Mouse (Mus musculus) C2C12 (cell line): ENCODE data around the gene Olfr15. TPM values are rescaled to one million over a fixed set of nuclear protein-coding genes. Genes with fewer than 3 reads are reported as not detected.

Source experiments
- H3K27me3 ChIP-seq: one replicate; pipeline ENCODE4 v1.6.1; 2011; ENCODE audit not compliant: control insufficient read depth, insufficient read depth, insufficient read length
- H3K36me3 ChIP-seq: one replicate; pipeline ENCODE4 v1.6.1; 2011; ENCODE audit not compliant: control insufficient read depth, insufficient read depth
- H3K4me3 ChIP-seq: one replicate; pipeline ENCODE4 v1.5.1; 2011; ENCODE audit warnings: mild to moderate bottlenecking, control low read depth; ENCODE audit not compliant: poor library complexity, insufficient read depth, severe bottlenecking
- H3K79me2 ChIP-seq: one replicate; pipeline ENCODE4 v1.6.1; 2011; ENCODE audit not compliant: control insufficient read depth, insufficient read depth
- H3K79me3 ChIP-seq: one replicate; pipeline ENCODE4 v1.6.1; 2011; ENCODE audit warnings: low read depth, control low read depth
- H3ac ChIP-seq: one replicate; pipeline ENCODE3; 2011; ENCODE audit warnings: low read depth; ENCODE audit not compliant: control insufficient read depth, insufficient read length
- CEBPB ChIP-seq: IDR thresholded peaks from one replicate; pipeline ENCODE4 v1.6.1; 2011; ENCODE audit warnings: low read depth, mild to moderate bottlenecking, control low read depth, moderate library complexity
- CTCF ChIP-seq: IDR thresholded peaks from one replicate; pipeline ENCODE4 v1.5.1; 2011; ENCODE audit not compliant: control insufficient read depth, insufficient read depth, insufficient read length
- FOSL1 ChIP-seq: IDR thresholded peaks from one replicate; pipeline ENCODE4 v1.8.0; 2011; ENCODE audit warnings: mild to moderate bottlenecking, low read length; ENCODE audit not compliant: poor library complexity, insufficient read depth, severe bottlenecking
- MAX ChIP-seq: IDR thresholded peaks from one replicate; pipeline ENCODE4 v1.6.1; 2011; ENCODE audit warnings: mild to moderate bottlenecking, control low read depth
- MYOD1 ChIP-seq: IDR thresholded peaks from one replicate; pipeline ENCODE4 v1.6.1; 2011; ENCODE audit warnings: low read depth; ENCODE audit not compliant: control insufficient read depth, insufficient read length
- MYOG ChIP-seq: IDR thresholded peaks from one replicate; pipeline ENCODE4 v1.6.1; 2011; ENCODE audit not compliant: control insufficient read depth, insufficient read length; ENCODE audit errors: extremely low read depth
- USF1 ChIP-seq: IDR thresholded peaks from one replicate; pipeline ENCODE4 v1.6.1; 2011; ENCODE audit warnings: low read depth, mild to moderate bottlenecking, control low read depth, moderate library complexity
- polyA plus RNA-seq: library from polyadenylated mRNA; unstranded; fragments of >200 nt; fragmentation: generic; extraction: Trizol; gene quantifications from one replicate; pipeline ENCODE4 v1.2.1, GENCODE M21; 2012; ENCODE audit warnings: missing spikeins

Olfr15 gene
- polyA plus RNA-seq, 1 experiment: not detected

GRCm38 (mm10) chr16:3884201-3885064 lies 53.8 kb downstream of the Olfr15 start, which contains the start of the genes Zfp597 and Gm20695:
Gene Zfp597, minus strand, starts transcription at chr16:3884561.
Gene Gm20695, plus strand, starts transcription at chr16:3884648.
- Histone ChIP-seq H3K79me2 (peaks cover 89% of the 10 kb centered on the region), H3ac (peak within 1 kb of the TSS; percentile 88), H3K27me3 (no peaks in the 10 kb centered on the region), H3K4me3 (peak within 1 kb of the TSS; percentile 89), H3K79me3 (peaks cover 40% of the 10 kb centered on the region), H3K36me3 (peaks cover 3% of the 10 kb centered on the region)
- TF ChIP-seq MYOD1: peak; percentile 11
- peak; percentile 45 for TF ChIP-seq CEBPB
- no peak for TF ChIP-seq MAX

GRCm38 (mm10) chr16:3885065-3885670 lies 54.5 kb downstream of the Olfr15 start:
- TF ChIP-seq MYOD1 (no peak), MAX (peak; percentile 7)
- peak overlapping the region; percentile 89 for H3K4me3 ChIP-seq
- peak overlapping the region; percentile 88 for H3ac ChIP-seq
- H3K36me3 ChIP-seq: peaks cover 3% of the 10 kb centered on the region
- H3K79me2 ChIP-seq: peaks cover 94% of the 10 kb centered on the region
- no peaks in the 10 kb centered on the region for H3K27me3 ChIP-seq
- H3K79me3 ChIP-seq: peaks cover 40% of the 10 kb centered on the region

GRCm38 (mm10) chr16:3891621-3892295 lies 61.1 kb downstream of the Olfr15 start:
- peaks cover 23% of the 10 kb centered on the region for H3K36me3 ChIP-seq
- H3K27me3 ChIP-seq: no peaks in the 10 kb centered on the region
- H3K4me3 ChIP-seq: no peak overlapping the region
- H3ac ChIP-seq: no peak overlapping the region
- TF ChIP-seq MYOG (no peak), MYOD1 (no peak), USF1 (no peak), CTCF (no peak), MAX (no peak), CEBPB (no peak), FOSL1 (no peak)
- peaks cover 58% of the 10 kb centered on the region for H3K79me2 ChIP-seq
- H3K79me3 ChIP-seq: peaks cover 26% of the 10 kb centered on the region

- no peaks in the 10 kb centered on the region for H3K27me3 ChIP-seq
- peaks cover 38% of the 10 kb centered on the region for H3K79me2 ChIP-seq
- H3K36me3 ChIP-seq: peaks cover 37% of the 10 kb centered on the region
- no peak overlapping the region for H3ac ChIP-seq
- peaks cover 12% of the 10 kb centered on the region for H3K79me3 ChIP-seq
- H3K4me3 ChIP-seq: no peak overlapping the region
- TF ChIP-seq FOSL1 (no peak), CEBPB (no peak), USF1 (no peak), MYOG (no peak), MYOD1 (no peak), CTCF (no peak), MAX (no peak)
Measured at GRCm38 (mm10) chr16:3893739-3894138, 63.1 kb downstream of the Olfr15 start.

Other genes starting within 250 kb of the Olfr15 start
- not detected for gene Olfr161, start 239.8 kb upstream of the Olfr15 start, polyA plus RNA-seq
- gene Mefv, start 112.8 kb upstream of the Olfr15 start, polyA plus RNA-seq: not detected
- not detected for gene Zfp263, start 86.8 kb upstream of the Olfr15 start, polyA plus RNA-seq
- 0.18 TPM for gene Zfp174, start 16.4 kb downstream of the Olfr15 start, polyA plus RNA-seq
- 27.1 TPM for gene Naa60, start 41.5 kb downstream of the Olfr15 start, polyA plus RNA-seq
- gene Zfp597, start 53.7 kb downstream of the Olfr15 start, polyA plus RNA-seq: 1.1 TPM
- 0.22 TPM for gene Gm20695, start 53.8 kb downstream of the Olfr15 start, polyA plus RNA-seq
- gene 1700037C18Rik, start 77.8 kb downstream of the Olfr15 start, polyA plus RNA-seq: 5.9 TPM
- gene Cluap1, start 77.9 kb downstream of the Olfr15 start, polyA plus RNA-seq: 7.7 TPM
- 0.84 TPM for gene Nlrc3, start 145.8 kb downstream of the Olfr15 start, polyA plus RNA-seq
- gene Slx4, start 172.9 kb downstream of the Olfr15 start, polyA plus RNA-seq: 16.1 TPM
- 1.5 TPM for gene Dnase1, start 206.1 kb downstream of the Olfr15 start, polyA plus RNA-seq
- 90.4 TPM for gene Trap1, start 246.9 kb downstream of the Olfr15 start, polyA plus RNA-seq